Mouse (Mus musculus) liver, adult 2 months (tissue): ENCODE data around the gene Eml5.

Source experiments
- CTCF ChIP-seq: fragments of 200-500 bp; IDR thresholded peaks from 2 replicates; pipeline ENCODE4 v1.5.1; 2011; ENCODE audit warnings: low read depth, low read length, control low read depth
- POLR2A ChIP-seq: fragments of 200-500 bp; IDR thresholded peaks from 2 replicates; pipeline ENCODE4 v1.6.1; 2011; ENCODE audit warnings: low read length, control low read depth; ENCODE audit not compliant: insufficient read depth; ENCODE audit errors: extremely low read depth

- no peak for TF ChIP-seq CTCF
- TF ChIP-seq POLR2A = no peak
Observed at GRCm38 (mm10) chr12:98840135-98840534, 61.1 kb downstream of the Eml5 start.
